Mouse (Mus musculus): ENCODE results near the gene Ryk.

Ryk gene

GRCm38 (mm10) chr9:102834742-102835591 is at the start of gene Ryk:
Ryk (plus strand) TSS chr9:102834917.
- DNase-seq (ENCODE audit: low read depth in 2 of 2, low spot score in 2 of 2), result no peak

GRCm38 (mm10) chr9:102789491-102789890 is 45.2 kb upstream of the Ryk start:
- no peak for DNase-seq (ENCODE audit: low read depth in 2 of 2, low spot score in 2 of 2)

- no peak for DNase-seq (ENCODE audit: low read depth in 2 of 2, low spot score in 2 of 2)
Observed at GRCm38 (mm10) chr9:102791845-102792244, 42.9 kb upstream of the Ryk start.

- DNase-seq (ENCODE audit: low read depth in 2 of 2, low spot score in 2 of 2), result no peak
Observed at GRCm38 (mm10) chr9:102792836-102793235, 41.9 kb upstream of the Ryk start.

- DNase-seq (ENCODE audit: low read depth in 2 of 2, low spot score in 2 of 2), result no peak
Observed at GRCm38 (mm10) chr9:102793286-102793809, 41.4 kb upstream of the Ryk start.

- DNase-seq (ENCODE audit: low read depth in 2 of 2, low spot score in 2 of 2), result no peak
Observed at GRCm38 (mm10) chr9:102798406-102798805, 36.3 kb upstream of the Ryk start.

- no peak for DNase-seq (ENCODE audit: low read depth in 2 of 2, low spot score in 2 of 2)
Observed at GRCm38 (mm10) chr9:102806056-102806573, 28.6 kb upstream of the Ryk start.

GRCm38 (mm10) chr9:102811192-102811591 is 23.5 kb upstream of the Ryk start:
- DNase-seq (ENCODE audit: low read depth in 2 of 2, low spot score in 2 of 2), result no peak

- DNase-seq (ENCODE audit: low read depth in 2 of 2, low spot score in 2 of 2), result no peak
Observed at GRCm38 (mm10) chr9:102818228-102818627, 16.5 kb upstream of the Ryk start.

- no peak for DNase-seq (ENCODE audit: low read depth in 2 of 2, low spot score in 2 of 2)
Observed at GRCm38 (mm10) chr9:102828604-102829003, 6.1 kb upstream of the Ryk start.

- no peak for DNase-seq (ENCODE audit: low read depth in 2 of 2, low spot score in 2 of 2)
Observed at GRCm38 (mm10) chr9:102831541-102831940, 3.2 kb upstream of the Ryk start.

GRCm38 (mm10) chr9:102834414-102834741 is 339 bp upstream of the Ryk start:
- no peak for DNase-seq (ENCODE audit: low read depth in 2 of 2, low spot score in 2 of 2)

- no peak for DNase-seq (ENCODE audit: low read depth in 2 of 2, low spot score in 2 of 2)
Observed at GRCm38 (mm10) chr9:102836279-102836678, 1.6 kb downstream of the Ryk start.

GRCm38 (mm10) chr9:102840792-102841778 is 6.4 kb downstream of the Ryk start:
- no peak for DNase-seq (ENCODE audit: low read depth in 2 of 2, low spot score in 2 of 2)

- no peak for DNase-seq (ENCODE audit: low read depth in 2 of 2, low spot score in 2 of 2)
Observed at GRCm38 (mm10) chr9:102841832-102842231, 7.1 kb downstream of the Ryk start.

- DNase-seq (ENCODE audit: low read depth in 2 of 2, low spot score in 2 of 2), result no peak
Observed at GRCm38 (mm10) chr9:102842498-102842897, 7.8 kb downstream of the Ryk start.

GRCm38 (mm10) chr9:102843577-102843976 is 8.9 kb downstream of the Ryk start:
- no peak for DNase-seq (ENCODE audit: low read depth in 2 of 2, low spot score in 2 of 2)

- DNase-seq (ENCODE audit: low read depth in 2 of 2, low spot score in 2 of 2), result no peak
Observed at GRCm38 (mm10) chr9:102845851-102846250, 11.1 kb downstream of the Ryk start.

GRCm38 (mm10) chr9:102846348-102846747 is 11.6 kb downstream of the Ryk start:
- DNase-seq (ENCODE audit: low read depth in 2 of 2, low spot score in 2 of 2), result no peak

GRCm38 (mm10) chr9:102852076-102853022 is 17.6 kb downstream of the Ryk start:
- DNase-seq (ENCODE audit: low read depth in 2 of 2, low spot score in 2 of 2), result no peak

All from CD8-positive naive resting alpha-beta T cell, adult 2 months (primary cell).